Mouse (Mus musculus) E14TG2a.4 (cell line): ENCODE results near the gene T2.

Experiments used
- H3K27me3 ChIP-seq: 2 replicates; pipeline ENCODE4 v1.6.1; 2014; ENCODE audit warnings: low read length, control low read depth; ENCODE audit not compliant: insufficient read depth
- H3K36me3 ChIP-seq: 2 replicates; pipeline ENCODE4 v1.6.1; 2014; ENCODE audit warnings: low read length, control low read depth; ENCODE audit not compliant: insufficient read depth
- H3K4me1 ChIP-seq: replicated peaks from 2 replicates; pipeline ENCODE4 v1.6.1; 2014; ENCODE audit warnings: low read depth, low read length, control low read depth
- H3K4me3 ChIP-seq: replicated peaks from 2 replicates; pipeline ENCODE4 v1.5.1; 2014; ENCODE audit warnings: mild to moderate bottlenecking, low read length
- H3K9me3 ChIP-seq: 2 replicates; pipeline ENCODE4 v1.6.1; 2014; ENCODE audit warnings: low read length, control low read depth
- CTCF ChIP-seq: conservative IDR thresholded peaks from 2 replicates; pipeline ENCODE4 v1.5.1; 2014; ENCODE audit warnings: low read length
- NANOG ChIP-seq: IDR thresholded peaks from 2 replicates; pipeline ENCODE4 v1.6.1; 2014; ENCODE audit warnings: borderline replicate concordance, low read length, mixed read lengths
- POU5F1 ChIP-seq: IDR thresholded peaks from 2 replicates; pipeline ENCODE4 v1.6.1; 2014; ENCODE audit warnings: low read length, borderline replicate concordance

T2 gene

DNA sequence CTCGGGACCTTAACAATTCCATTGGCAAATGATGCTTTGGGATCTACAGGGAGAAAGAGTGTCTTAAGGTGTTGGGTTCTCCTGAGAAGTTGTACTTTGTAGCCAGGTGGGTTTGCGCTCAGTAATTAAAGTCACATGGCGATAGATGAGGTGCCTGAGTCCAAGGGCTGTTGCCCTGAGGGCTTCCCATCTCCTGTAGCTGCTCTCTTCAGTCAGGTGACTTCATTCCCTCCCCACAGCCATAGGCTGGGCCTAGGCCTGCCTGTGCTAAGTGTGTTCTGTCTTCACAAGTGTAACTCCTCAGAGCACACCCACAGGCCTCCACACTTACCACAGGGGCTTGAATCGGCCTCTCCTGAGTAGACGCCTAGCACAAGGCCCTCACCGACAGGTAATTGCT is 1.7 kb downstream of the T2 start:
- Histone ChIP-seq H3K9me3 (0 out of 2 replicates have a peak, but pooled peaks cover 7% of the 10 kb centered on the region), H3K4me3 (no peak overlapping the region), H3K27me3 (peaks cover 37% of the 10 kb centered on the region), H3K36me3 (no peaks in the 10 kb centered on the region), H3K4me1 (peaks cover 21% of the 10 kb centered on the region)
- TF ChIP-seq NANOG (no peak), CTCF (no peak), POU5F1 (no peak)

DNA sequence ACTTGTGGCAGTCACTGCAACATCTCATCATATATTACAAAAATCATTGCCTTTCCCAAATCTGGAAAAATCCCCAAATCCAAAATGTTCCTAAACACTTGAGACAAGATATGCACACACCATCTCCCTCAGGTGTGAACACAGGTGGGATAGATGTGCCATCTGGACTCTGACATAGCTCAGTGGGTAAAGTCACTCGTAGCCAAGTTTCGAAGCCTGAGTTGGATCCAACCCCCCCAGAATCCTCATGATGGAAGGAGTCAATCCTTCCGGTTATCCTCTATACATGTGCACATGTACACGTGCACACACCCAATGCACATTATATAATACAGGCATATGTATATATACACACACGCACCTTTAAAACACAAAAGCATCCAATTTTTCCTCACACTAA is 5.1 kb downstream of the T2 start:
- H3K4me1 ChIP-seq: peaks cover 25% of the 10 kb centered on the region
- TF ChIP-seq POU5F1 (no peak), CTCF (no peak), NANOG (no peak)
- H3K27me3 ChIP-seq: peaks cover 55% of the 10 kb centered on the region
- H3K9me3 ChIP-seq: no peaks in the 10 kb centered on the region
- no peak overlapping the region for H3K4me3 ChIP-seq
- no peaks in the 10 kb centered on the region for H3K36me3 ChIP-seq

DNA sequence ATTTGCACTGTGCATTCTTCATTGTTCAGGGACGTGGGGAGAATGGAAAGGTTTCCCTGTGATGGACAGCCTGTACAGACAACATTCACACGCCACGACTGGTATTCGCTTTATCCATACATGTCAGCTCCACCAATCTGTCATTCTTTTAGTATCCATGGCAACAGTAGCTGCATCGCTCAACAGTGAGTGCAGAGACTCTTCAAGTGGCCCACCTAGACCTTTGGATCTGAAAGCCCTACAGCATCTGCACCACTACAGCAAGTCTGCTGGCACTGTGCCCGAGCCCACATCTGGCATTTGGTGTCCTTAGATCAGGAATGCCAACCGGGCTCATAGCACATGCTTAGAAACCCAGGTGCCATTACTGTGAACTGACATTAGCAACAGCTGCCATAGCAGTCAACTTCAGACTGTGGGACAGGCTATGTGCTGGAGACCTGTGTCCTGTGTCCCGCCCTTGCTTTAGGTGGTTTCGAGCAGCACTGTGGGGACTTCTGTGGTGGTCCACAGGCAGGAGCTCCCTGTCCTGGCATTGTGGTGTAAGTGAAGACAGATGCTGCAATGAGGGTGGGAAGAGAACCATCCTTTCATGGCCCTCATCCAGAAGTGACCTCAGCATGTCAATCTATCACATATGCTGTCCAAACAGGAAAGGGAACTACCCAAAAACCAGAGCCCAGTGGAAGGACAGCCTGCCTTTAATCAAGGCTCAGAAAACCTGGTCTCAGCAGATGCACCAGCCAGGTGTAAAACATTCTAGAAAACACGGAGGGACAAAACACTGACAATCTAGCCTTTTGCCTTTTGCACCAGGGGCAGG is 5.7 kb downstream of the T2 start:
- no peaks in the 10 kb centered on the region for H3K9me3 ChIP-seq
- H3K4me1 ChIP-seq: peaks cover 27% of the 10 kb centered on the region
- no peak overlapping the region for H3K4me3 ChIP-seq
- peaks cover 58% of the 10 kb centered on the region for H3K27me3 ChIP-seq
- no peak for TF ChIP-seq POU5F1
- no peak for TF ChIP-seq CTCF
- TF ChIP-seq NANOG: no peak
- H3K36me3 ChIP-seq: no peaks in the 10 kb centered on the region

DNA sequence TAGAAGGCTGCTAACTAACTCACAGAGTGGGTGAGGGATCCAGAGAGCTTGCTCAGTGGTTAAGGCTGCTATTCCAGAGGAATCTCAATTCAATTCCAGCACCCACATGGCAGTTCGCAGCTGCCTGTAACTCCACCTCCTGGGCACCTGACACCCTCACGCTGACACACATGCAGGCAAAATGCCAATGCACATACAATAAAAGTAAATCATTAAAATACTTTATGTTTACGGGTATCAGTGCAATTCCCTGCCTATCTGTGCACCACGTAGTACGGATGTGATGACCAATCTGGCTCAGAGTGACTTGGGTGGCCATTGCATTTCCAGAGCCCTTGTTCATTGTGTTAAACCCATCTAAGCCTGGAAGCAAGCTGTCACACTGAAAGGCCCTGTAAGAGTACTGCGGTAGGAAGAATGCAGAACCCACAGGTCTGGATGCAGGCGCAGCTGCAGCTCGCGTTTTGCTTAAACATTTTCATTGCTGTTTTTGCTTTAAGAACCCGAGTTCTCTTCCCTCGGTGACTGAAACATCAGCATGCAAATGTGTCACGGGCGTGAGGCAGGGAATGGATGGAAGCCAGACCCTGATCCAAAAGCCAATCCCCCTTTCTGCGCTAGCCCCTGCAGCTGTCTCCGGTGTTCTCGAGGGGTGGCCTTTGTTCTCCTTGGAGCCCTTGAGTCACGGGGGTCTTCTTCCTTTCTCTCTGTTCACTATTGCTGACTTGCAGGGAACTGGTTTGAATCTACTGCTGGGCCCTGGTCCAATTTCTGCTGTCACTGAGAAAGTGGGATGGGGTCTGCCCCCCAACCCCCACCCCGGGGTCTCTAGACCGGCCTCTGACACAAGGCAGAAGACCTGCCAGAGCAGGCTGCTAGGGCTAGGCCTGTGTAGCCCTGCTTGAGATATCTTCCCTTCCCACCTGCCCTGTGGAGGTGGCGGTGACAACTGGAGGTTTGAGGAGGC is 12.0 kb downstream of the T2 start:
- H3K9me3 ChIP-seq: no peaks in the 10 kb centered on the region
- TF ChIP-seq POU5F1: no peak
- no peak for TF ChIP-seq CTCF
- no peak for TF ChIP-seq NANOG
- peaks cover 64% of the 10 kb centered on the region for H3K4me1 ChIP-seq

DNA sequence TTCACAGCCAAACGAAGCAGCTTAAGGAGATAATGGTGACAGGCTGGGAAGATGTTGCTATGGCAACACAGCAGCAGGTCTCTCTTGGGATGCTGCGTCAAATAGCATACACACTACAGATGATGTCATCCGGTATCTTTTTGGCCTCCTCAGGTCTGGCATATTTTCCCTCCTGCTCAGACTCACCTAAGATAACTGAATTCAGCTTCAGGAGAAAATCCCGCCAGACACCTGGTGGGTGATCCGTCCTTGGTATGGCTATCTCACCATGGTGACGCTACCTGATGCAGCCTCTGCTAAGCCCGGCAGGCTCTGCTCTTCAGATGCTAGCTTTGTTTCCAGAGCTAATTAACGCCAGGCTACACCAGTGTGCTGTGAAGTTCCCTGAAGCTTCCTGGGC is 12.8 kb downstream of the T2 start:
- H3K9me3 ChIP-seq: no peaks in the 10 kb centered on the region
- no peak for TF ChIP-seq CTCF
- TF ChIP-seq NANOG: no peak
- no peak for TF ChIP-seq POU5F1

More for the DNA sequence above, 12.0 kb downstream of the T2 start:
- Histone ChIP-seq H3K27me3 (peaks cover 27% of the 10 kb centered on the region), H3K4me3 (peak overlapping the region; percentile 23; the same call in 1 of the 2 replicates), H3K36me3 (no peaks in the 10 kb centered on the region)

DNA sequence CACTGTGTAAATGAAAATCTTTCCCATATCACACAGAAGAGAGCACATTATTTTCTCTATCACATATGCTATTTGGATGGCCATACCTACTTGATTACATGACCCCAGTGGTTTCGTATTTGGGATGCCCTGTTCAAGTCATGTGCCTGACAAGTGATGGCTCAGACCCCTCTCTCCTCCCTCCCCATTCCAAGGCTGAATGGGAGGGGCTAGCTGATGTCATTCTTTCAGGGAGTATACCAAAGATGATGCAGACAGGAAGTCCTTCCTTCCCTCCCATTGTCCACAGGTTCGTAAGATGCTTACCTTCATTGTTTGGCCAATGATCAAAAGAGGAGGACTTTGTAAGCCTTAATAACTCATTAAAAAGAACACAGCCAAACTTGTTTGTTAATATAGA is 13.4 kb downstream of the T2 start:
- Histone ChIP-seq H3K9me3 (no peaks in the 10 kb centered on the region), H3K36me3 (no peaks in the 10 kb centered on the region), H3K27me3 (peaks cover 20% of the 10 kb centered on the region), H3K4me3 (no peak overlapping the region), H3K4me1 (peaks cover 72% of the 10 kb centered on the region)
- no peak for TF ChIP-seq NANOG
- no peak for TF ChIP-seq CTCF
- TF ChIP-seq POU5F1: no peak

More for the DNA sequence above, 12.8 kb downstream of the T2 start:
- H3K4me3 ChIP-seq: no peak overlapping the region
- peaks cover 71% of the 10 kb centered on the region for H3K4me1 ChIP-seq
- no peaks in the 10 kb centered on the region for H3K36me3 ChIP-seq
- H3K27me3 ChIP-seq: peaks cover 23% of the 10 kb centered on the region

DNA sequence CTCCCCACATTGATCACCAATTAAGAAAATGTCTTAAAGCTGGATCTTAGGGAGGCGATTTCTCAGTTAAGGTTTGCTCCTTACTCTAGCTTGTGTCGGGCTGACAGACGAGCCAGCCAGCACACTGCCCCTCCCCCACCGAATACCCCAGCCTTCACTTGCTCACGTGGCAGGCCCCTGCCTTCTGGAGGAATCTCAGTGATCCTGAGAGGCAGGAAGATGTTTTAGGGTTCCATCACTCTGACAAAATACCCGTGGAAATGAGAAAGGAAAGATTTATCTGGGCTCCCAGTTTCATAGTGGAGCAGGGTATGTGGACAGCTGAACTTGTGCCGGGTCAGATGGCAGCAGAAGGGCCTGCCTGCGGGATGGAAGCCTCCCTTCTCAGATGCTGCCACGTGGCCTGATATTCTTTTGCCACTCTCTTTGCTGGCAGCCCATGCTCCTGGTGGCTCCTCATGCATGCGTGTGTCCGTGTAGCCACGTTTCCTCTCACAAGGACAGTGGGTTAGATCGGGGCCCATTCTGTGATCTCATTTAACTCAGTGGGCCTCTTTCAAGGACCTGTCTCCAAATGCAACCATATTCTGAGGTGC is 14.9 kb downstream of the T2 start:
- 0 out of 2 replicates have a peak overlapping the region, but pooled peaks have one; percentile 50 for H3K4me3 ChIP-seq
- H3K27me3 ChIP-seq: peaks cover 11% of the 10 kb centered on the region
- H3K9me3 ChIP-seq: no peaks in the 10 kb centered on the region
- no peak for TF ChIP-seq CTCF
- TF ChIP-seq POU5F1: no peak
- TF ChIP-seq NANOG: no peak
- no peaks in the 10 kb centered on the region for H3K36me3 ChIP-seq
- H3K4me1 ChIP-seq: peaks cover 88% of the 10 kb centered on the region

DNA sequence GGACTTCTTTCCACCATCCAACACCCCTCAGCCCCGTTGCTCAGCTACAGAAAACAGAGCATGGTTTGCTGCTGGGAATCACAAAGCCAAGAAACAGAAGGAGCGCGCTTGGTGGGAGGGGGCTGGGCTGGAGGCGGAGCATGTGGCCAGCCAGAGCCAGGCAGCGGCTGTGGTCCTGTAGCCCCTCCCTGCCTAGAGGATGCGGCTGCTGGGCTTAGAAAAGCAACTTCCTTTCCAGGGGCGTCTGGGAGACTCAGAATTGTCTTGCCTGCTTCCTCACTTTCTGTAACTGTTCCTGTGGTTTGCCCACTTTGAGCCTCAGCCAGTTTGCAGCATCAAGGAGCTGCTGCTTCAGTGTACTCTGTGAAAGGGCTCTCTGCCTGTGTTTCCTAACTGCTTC is 16.0 kb downstream of the T2 start:
- H3K4me3 ChIP-seq: peak overlapping the region; percentile 50

More for the DNA sequence above, 16.0 kb downstream of the T2 start:
- Histone ChIP-seq H3K27me3 (peaks cover 3% of the 10 kb centered on the region; the same call in 1 of the 2 replicates), H3K36me3 (no peaks in the 10 kb centered on the region), H3K4me1 (peaks cover 87% of the 10 kb centered on the region), H3K9me3 (no peaks in the 10 kb centered on the region)
- TF ChIP-seq NANOG (no peak), POU5F1 (no peak), CTCF (no peak)
